Mouse (Mus musculus) embryonic fibroblast, embryonic 13.5 days (primary cell): ENCODE data around the gene Tank.

ENCODE experiments used
- CTCF ChIP-seq: IDR thresholded peaks from 2 replicates; pipeline ENCODE4 v1.5.1; 2011; ENCODE audit warnings: mild to moderate bottlenecking, control low read depth, low read length, moderate library complexity, borderline replicate concordance; ENCODE audit not compliant: insufficient read depth
- POLR2A ChIP-seq: IDR thresholded peaks from 2 replicates; pipeline ENCODE4 v1.6.1; 2011; ENCODE audit warnings: low read depth, mild to moderate bottlenecking, control low read depth, low read length, moderate library complexity

- no peak for TF ChIP-seq CTCF
- TF ChIP-seq POLR2A, result no peak
Measured at GRCm38 (mm10) chr2:61555367-61555766, 23.0 kb upstream of the Tank start.
